Mouse (Mus musculus): ENCODE measurements around the gene Slc52a3.

- TF ChIP-seq ZNF384 (IDR thresholded peaks at IDR 0.05; ENCODE audit: low read depth, low read length) = no peak
- TF ChIP-seq TBP (IDR thresholded peaks at IDR 0.05; ENCODE audit: low read depth, low read length) = no peak
- no peak for TF ChIP-seq CTCF (IDR thresholded peaks at IDR 0.05 in 2 of 3, conservative IDR thresholded peaks at IDR 0.05 in 1 of 3; ENCODE audit: control insufficient read depth in 1 of 3, insufficient read depth in 1 of 3, low read depth in 2 of 3, low read length in 3 of 3, poor library complexity in 1 of 3, severe bottlenecking in 1 of 3)
- TF ChIP-seq POLR2A (IDR thresholded peaks at IDR 0.05; ENCODE audit: control insufficient read depth in 1 of 2, insufficient read depth in 1 of 2, low read depth in 1 of 2, low read length in 2 of 2, poor library complexity in 1 of 2) = no peak
- no peak for TF ChIP-seq POLR2AphosphoS2 (IDR thresholded peaks at IDR 0.05; ENCODE audit: low read length)
- TF ChIP-seq MYB (IDR thresholded peaks at IDR 0.05; ENCODE audit: low read depth, low read length) = no peak
- TF ChIP-seq ELF1 (IDR thresholded peaks at IDR 0.05; ENCODE audit: low read depth, low read length) = no peak
- TF ChIP-seq MAFK (IDR thresholded peaks at IDR 0.05; ENCODE audit: borderline replicate concordance, low read depth, low read length) = no peak
- no peak for TF ChIP-seq SIN3A (IDR thresholded peaks at IDR 0.05; ENCODE audit: low read length)
- TF ChIP-seq EP300 (IDR thresholded peaks at IDR 0.05; ENCODE audit: low read depth in 1 of 2, low read length in 2 of 2) = no peak
Measured at GRCm38 (mm10) chr2:152048003-152048980, 52.0 kb downstream of the Slc52a3 start.
